Mouse (Mus musculus) brain, embryonic 14.5 days (tissue): Measurements from ENCODE around the gene Hnrnpa3.

Source experiments
- CTCF ChIP-seq: fragments of 200-500 bp; IDR thresholded peaks from 2 replicates; pipeline ENCODE4 v1.5.1; 2012; ENCODE audit warnings: inconsistent platforms, mild to moderate bottlenecking, moderate library complexity, borderline replicate concordance; ENCODE audit not compliant: insufficient read depth, insufficient read length; ENCODE audit errors: extremely low read depth
- POLR2A ChIP-seq: fragments of 200-500 bp; IDR thresholded peaks from 2 replicates; pipeline ENCODE4 v1.6.1; 2012; ENCODE audit warnings: mild to moderate bottlenecking, inconsistent platforms, borderline replicate concordance; ENCODE audit not compliant: poor library complexity, insufficient read depth, insufficient read length, severe bottlenecking; ENCODE audit errors: extremely low read depth

- no peak for TF ChIP-seq POLR2A
- no peak for TF ChIP-seq CTCF
These were observed 46.0 kb upstream of the Hnrnpa3 start for GRCm38 (mm10) chr2:75612981-75613567.
